Mouse (Mus musculus) gastrocnemius, postnatal 25 days (tissue): ENCODE data around the gene Acot6. TPM values are rescaled to one million over a fixed set of nuclear protein-coding genes. Genes with fewer than 3 reads are reported as not detected.

Experiments used
- DNase-seq: peaks from one replicate; pipeline ENCODE4 v3.0.0; 2022
- total RNA-seq, 2 experiments: library from RNA; stranded (reverse); gene quantifications; 1 replicate in 1 of 2; 2 replicates in 1 of 2; pipeline ENCODE4 v1.2.3; 2021

Gene Acot6
- total RNA-seq, 2 experiments from 2014 or later, result 1.5 to 1.6 TPM

DNA sequence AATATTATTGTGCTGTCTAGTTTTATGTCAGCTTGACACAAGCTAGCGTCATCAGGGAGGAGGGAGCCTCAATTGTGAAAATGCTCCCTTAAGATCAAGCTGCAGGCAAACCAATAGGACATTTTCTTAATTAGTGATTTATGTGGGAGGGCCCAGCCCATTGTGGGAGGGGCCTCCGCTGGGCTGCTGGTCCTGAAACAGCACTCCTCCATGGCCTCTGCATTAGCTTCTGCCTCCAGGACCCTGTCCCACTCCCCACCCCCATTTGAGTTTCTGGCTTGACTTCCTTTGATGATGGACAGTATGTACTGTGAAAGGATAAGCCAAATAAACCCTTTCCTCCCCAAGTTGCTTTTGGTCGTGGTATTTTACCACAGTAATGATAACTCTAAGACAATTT lies 6.6 kb downstream of the Acot6 start:
- no peak for DNase-seq

- DNase-seq, result no peak
These were observed 7.2 kb downstream of the Acot6 start for GRCm38 (mm10) chr12:84107692-84108091.

- no peak for DNase-seq
These were observed 9.5 kb downstream of the Acot6 start for GRCm38 (mm10) chr12:84109924-84110323.

- no peak for DNase-seq
These were observed 10.4 kb downstream of the Acot6 start for GRCm38 (mm10) chr12:84110814-84111213.

GRCm38 (mm10) chr12:84113676-84114075 lies 13.2 kb downstream of the Acot6 start:
- DNase-seq, result no peak

GRCm38 (mm10) chr12:84114153-84114994 lies 13.9 kb downstream of the Acot6 start, which contains the start of gene Dnal1:
Dnal1 (plus strand) TSS chr12:84114366.
- peak; percentile 88 for DNase-seq

DNA sequence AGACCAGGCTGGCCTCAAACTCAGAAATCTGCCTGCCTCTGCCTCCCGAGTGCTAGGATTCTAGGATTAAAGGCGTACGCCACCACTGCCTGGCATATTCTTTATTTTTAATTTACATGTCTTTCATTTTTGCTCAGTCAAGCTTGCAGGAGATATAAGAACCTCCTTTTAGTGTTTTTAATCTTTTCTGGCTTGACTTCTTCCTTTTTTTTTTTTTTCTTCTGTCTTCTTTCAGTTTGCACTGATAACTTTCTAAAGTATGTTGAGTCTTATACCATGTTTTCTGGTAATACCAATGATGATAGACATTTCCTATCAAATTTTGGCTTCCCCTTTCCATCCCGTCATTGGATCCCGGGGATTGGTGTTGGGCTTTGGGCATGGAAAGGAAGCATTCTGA lies 19.1 kb downstream of the Acot6 start:
- no peak for DNase-seq

DNA sequence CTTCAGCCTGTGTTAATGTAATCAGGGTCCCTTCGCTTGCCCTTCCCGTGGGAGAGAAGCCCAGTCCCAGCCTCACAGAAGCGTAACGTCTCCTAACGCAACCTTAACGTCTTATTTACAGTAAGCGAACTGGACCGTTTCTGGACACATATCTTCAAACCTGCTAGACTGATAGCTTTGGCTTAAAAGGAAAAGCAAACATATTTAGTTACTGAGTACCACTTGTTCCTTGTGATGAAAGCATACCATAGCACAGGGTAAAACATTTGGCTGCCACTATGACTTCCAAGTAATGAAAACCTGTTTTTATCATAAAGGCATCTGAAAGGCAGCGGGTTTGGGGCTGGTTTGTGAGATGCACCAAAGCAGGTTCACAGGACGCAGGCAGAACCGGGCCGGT lies 25.4 kb downstream of the Acot6 start:
- no peak for DNase-seq

DNA sequence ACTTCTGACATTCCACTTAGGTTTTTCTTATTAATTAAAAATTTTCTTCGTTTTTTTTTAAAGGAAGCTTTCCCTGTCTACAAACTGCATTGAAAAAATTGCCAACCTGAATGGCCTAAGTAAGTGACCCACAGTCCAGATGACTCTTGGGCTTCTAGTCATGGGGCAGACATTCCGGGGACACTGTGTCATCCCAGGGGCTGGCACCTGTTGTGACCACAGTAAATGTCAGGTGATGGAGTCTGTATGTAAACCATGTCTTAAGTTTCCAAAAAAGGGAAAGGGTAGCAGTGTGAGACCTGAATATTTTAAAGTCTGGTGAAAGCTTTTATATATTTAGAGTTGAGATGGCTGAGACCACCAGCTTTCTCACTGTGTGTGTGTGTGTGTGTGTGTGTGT lies 26.4 kb downstream of the Acot6 start:
- no peak for DNase-seq

GRCm38 (mm10) chr12:84128576-84128975 lies 28.1 kb downstream of the Acot6 start:
- no peak for DNase-seq

DNA sequence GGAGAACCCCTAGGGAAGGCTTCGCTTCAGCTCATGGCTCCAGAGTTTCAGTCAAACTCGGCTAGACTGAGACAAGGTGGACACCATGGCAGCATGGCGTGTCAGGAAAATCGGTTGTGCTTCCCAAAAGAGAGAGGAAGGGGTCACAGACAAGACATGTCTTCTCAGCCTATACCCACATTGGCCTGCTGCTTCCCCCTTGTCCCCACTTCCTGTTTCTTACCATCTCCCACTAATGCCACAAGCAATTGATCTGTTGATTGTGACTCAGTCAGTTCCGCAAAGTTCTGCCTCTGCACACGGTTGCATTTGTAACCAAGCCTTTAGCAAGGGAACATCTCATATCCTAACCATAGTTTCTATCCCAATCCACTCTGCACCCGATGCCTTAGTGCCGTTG lies 29.5 kb downstream of the Acot6 start:
- DNase-seq, result no peak

GRCm38 (mm10) chr12:84132265-84132664 lies 31.8 kb downstream of the Acot6 start:
- DNase-seq, result no peak

DNA sequence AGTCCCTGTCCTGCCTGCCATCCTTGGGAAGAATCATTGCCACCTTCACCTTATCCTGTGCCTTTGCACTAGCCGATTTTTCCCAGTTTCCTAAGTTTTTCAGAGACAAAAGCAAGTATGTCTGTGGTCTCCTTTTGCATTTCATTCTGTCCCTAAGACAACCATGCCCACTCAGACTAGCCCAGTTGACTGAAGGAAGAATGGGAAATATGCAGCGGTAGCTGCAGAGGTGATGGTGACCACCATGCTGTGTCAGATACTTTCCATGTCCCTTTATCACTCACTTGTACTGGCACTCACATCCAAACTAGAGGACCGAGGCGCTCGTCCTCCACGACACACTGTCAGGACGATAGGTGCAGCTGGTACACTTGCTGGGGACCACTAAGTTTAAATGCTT lies 36.7 kb downstream of the Acot6 start:
- no peak for DNase-seq

DNA sequence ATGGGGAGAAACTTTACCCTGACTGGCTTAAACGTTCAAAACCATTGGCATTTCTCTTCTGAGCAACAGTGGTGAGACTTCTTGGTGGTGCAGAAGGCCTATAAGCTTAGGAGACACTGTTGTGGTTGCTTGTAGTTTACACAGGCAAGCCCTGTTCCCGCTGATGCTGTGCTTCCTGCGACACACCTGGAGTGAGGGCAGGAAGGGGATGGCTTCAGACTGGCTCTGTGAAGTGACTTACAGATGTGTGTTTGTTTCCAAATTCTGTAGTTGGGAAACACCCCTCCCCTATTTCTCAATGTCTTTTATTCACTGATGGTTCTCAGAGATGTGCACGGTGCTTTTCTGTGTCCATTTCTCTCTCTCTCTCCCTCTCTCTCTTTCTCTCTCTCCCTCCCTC lies 39.7 kb downstream of the Acot6 start:
- DNase-seq, result no peak

GRCm38 (mm10) chr12:84141271-84141670 lies 40.8 kb downstream of the Acot6 start:
- no peak for DNase-seq

DNA sequence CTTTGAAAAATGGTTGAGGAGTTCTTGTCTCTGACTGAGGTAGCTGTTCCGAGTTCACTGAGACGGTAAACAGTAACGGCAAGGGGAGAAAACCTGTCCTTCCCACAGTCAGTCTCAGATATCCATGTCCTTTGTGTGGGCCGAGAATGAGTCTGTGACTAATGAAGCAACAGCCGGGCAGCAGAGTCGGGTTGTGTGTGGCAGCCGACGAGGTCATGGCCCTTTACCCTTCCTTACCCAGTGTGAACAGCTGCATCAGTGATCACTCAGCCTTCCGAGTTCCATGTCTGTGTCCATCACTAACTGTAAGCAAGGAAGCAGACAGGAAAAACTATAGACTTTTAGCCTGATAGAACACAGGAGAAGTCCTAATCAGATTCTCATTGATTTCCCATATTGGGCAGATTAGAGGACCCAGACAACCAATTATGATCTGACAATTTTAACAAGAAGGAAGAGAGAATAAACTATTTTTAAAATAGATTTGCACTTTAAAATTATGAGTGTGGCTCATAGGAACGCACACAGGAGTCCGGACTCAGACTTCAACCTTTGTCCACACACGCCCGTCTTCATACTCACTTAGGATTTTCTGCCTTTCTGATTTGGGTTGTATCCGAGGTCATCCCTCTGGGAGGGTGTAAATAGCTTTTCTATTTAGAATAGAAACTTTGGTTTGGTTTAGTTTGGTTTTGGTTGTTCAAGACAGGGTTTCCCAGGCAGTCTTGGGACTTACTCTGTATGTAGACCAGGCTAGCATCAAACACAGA lies 42.0 kb downstream of the Acot6 start:
- no peak for DNase-seq

- peak; percentile 63 for DNase-seq
These were observed 47.6 kb downstream of the Acot6 start, which contains the start of gene Pnma1 for GRCm38 (mm10) chr12:84147954-84148621. Pnma1 (minus strand) TSS chr12:84148489.

DNA sequence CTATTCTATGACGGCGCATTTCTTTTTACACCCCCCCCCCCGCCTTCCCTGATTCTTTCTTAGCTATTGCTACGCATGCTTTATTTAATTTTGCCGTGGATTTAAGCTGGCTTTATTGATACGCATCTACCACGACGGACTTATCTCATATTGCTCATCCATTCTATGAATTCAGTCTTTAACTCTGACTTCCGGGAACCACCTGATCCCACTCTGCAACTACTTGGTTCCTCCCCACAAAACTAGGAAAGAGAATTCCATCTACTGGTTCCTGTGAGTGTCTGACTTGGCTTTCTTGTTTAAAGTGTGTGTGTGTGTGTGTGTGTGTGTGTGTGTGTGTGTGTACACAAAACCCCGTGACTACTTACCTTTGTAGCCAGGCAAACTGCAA lies 48.2 kb downstream of the Acot6 start:
- no peak for DNase-seq

GRCm38 (mm10) chr12:84149971-84150370 lies 49.5 kb downstream of the Acot6 start:
- DNase-seq, result no peak

- no peak for DNase-seq
These were observed 50.5 kb downstream of the Acot6 start for GRCm38 (mm10) chr12:84150976-84151375.

GRCm38 (mm10) chr12:84151911-84152310 lies 51.5 kb downstream of the Acot6 start:
- no peak for DNase-seq

DNA sequence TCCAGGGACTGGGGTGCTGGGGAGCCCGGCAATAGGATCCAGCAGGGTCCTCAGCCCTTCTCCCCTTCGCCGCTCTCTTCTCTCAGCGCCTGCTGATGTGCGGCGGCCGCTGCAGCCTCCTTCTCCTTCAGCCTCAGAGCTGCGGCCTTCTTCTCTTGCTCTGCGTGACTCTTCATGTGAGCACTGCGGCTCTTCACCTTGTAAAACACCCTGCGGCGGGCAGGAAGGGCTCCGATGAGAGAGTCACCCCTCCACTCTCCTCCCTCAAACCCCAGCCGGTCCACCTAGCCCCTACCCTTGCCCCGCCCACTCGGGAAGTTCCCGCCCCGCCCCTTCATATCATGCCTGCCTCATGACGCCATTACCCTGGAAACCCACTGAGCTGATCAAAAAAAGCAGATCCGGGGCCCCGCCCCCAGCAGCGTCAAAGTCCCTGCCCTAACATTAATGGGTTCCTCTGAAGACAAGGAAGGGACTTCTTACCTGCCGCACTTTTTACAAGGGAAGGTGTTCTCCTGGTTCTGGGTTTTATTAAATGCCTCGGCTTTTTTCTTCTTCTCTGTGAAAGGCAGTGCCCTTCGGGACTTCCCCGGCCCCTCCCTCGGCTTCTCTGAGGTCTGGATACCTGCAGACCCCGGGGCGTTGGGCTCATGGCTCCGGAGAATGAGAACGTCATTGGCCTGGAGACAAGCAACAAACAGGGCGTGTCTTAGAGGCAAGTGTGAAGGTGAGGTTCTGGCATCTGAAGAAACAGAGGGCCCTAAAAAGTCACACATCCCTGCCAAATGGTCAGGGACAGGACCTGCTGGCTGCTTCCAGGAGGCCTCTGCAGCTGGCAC lies 52.1 kb downstream of the Acot6 start:
- DNase-seq, result no peak
